Mouse (Mus musculus): Measurements from ENCODE around the gene Bgn.

DNA sequence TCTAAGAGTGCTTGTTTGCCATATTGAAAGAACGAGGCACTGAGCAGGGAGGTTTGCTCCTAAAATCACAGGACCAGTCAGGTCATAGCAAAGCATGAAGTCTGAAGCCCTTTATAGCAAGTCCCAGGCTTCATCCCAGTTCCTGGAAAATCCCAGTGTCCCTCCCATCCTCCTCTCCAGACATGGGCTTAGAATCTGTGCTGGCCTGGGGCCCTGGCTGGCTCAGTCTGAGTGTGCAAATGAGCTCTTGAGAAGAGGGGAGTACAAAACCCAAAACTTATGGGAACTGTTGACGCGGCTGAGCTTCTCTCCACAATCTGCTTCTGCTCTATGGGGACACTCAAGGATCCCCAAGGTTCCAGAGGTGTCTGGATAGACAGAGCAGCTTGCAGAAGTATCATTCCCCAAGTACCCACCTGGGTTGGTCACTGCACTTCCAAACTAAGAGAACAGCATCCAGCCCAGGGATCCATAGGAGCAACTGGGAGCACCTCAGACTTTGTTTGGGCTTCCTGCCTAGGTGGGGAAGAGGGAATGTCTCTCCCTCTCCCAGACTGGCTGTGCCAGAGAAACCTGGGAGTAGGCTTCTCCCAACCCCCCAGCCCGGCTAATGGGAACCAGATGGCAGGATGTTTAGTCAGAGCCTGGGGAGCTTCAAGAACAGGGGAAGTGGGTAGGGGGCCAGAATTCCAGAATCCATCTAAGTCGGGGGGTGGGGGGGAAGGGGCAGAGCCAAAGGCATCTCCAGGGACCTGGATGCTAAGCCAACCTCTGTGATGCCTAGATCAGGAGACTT, 15.8 kb upstream of the Bgn start:
- TF ChIP-seq CTCF (IDR thresholded peaks at IDR 0.05; ENCODE audit: low read depth): no peak
- no peak for TF ChIP-seq EP300 (IDR thresholded peaks at IDR 0.05; ENCODE audit: low read depth)
